Mouse (Mus musculus) left cerebral cortex, adult 2 months (tissue): ENCODE results near the gene Rxfp2. TPM values are rescaled to one million over a fixed set of nuclear protein-coding genes. Genes with fewer than 3 reads are reported as not detected.
A peak's percentile ranks its signal among the peaks of the same experiment; 100 is the strongest.

ENCODE experiments used
- DNase-seq, 2 experiments: peaks; one replicate each; pipeline ENCODE4 v3.0.0; 2021 to 2022; ENCODE audit warnings: low spot score in 2 of 2, mixed read lengths in 1 of 2; ENCODE audit errors: extremely low spot score in 1 of 2
- H3K27ac ChIP-seq: fragments of 200-600 bp; 2 replicates; pipeline ENCODE4 v1.8.1; 2022
- H3K4me3 ChIP-seq: fragments of 200-600 bp; 2 replicates; pipeline ENCODE4 v1.8.1; 2022
- CTCF ChIP-seq: fragments of 200-600 bp; IDR thresholded peaks from 2 replicates; pipeline ENCODE4 v1.8.1; 2022; ENCODE audit warnings: antibody characterized with exemption, mild to moderate bottlenecking, moderate library complexity
- intact Hi-C: fragments of 180-260 bp; cut with DNase I; formaldehyde crosslinking; loops from one replicate; pipeline ENCODE4 v1.15.1; 2025
- total RNA-seq, 2 experiments: library from RNA; stranded (reverse); gene quantifications; 2 replicates each; pipeline ENCODE4 v1.2.3; 2021

The Rxfp2 gene
- total RNA-seq, 2 experiments from 2014 or later: 0.87 to 1.6 TPM

DNA sequence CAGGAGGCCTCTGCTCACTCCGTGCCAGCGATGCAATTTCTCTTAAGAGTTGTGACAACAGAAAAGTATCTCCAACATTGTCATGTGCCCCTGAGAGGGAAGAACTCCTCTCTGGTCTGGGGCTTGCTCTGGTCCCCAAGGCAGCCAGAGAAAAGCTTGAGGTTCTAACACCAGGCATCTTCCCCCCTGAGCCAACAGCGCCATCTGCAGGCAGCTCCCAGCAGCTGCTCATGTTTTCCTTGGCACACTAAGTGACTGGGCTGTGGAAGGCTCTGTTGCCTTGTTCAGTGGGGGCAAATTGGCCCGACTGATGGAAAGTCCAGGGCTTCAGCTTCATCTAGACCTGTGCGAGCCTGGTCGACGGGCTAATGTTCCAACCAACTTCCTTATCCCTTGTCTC is 31.5 kb downstream of the Rxfp2 start:
- intact Hi-C loops: no loop called here
- DNase-seq: peak; percentile 21 to 39

GRCm38 (mm10) chr5:150051828-150052227 is 33.4 kb downstream of the Rxfp2 start:
- Histone ChIP-seq H3K27ac (no peak overlapping the region), H3K4me3 (no peak overlapping the region)
- TF ChIP-seq CTCF: peak; percentile 55
- peak in 1 of 2 experiments; percentile 38 for DNase-seq
- intact Hi-C loops: no loop called here

More for the DNA sequence above, 31.5 kb downstream of the Rxfp2 start:
- TF ChIP-seq CTCF: peak; percentile 63
- Histone ChIP-seq H3K4me3 (no peak overlapping the region), H3K27ac (no peak overlapping the region)

DNA sequence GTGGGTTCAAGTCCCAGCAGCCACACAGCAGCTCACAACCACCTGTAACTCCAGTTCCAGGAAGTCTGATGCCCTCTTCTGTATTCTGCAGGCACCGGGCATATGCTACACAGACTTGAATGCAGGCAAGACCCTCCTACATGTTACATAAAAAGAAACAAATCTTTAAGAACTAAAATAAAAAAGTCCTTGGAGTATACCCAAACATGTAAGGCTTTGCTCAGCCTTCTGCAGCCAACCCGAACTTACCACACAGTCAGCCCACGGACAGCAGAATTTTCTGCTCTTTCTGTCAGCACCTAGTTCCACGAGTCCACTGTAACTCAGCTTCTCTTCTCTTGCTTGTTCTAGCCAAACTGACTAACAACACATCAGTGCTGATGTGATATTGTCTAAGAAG is 34.8 kb downstream of the Rxfp2 start:
- intact Hi-C loops: loop anchor here (1.0 kb wide), 1 partner anchor 27 kb away; no protein-coding TSS in a partner anchor
- H3K27ac ChIP-seq: 0 out of 2 replicates have a peak overlapping the region, but pooled peaks have one; percentile 32
- no peak for TF ChIP-seq CTCF
- H3K4me3 ChIP-seq: no peak overlapping the region
- DNase-seq: no peak

DNA sequence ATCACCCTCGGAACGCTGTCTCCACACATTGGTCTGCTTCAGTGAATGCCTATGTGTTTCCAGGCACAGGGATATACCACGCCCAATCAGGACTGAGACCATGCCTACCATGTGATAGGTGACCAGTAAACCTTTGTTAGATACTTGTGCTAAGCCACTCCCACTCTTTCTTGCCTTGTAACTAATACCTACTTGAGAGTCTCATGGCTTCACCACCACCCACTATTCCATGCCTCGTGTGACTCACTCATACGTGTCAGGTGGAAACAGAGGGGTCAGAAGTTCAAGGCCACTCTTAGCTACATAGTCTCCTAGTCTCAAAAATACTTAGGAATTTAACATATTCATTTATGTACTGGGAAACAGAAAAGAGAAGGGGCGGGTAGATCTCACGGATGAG is 35.5 kb downstream of the Rxfp2 start:
- no peak for TF ChIP-seq CTCF
- Histone ChIP-seq H3K27ac (0 out of 2 replicates have a peak overlapping the region, but pooled peaks have one; percentile 36), H3K4me3 (no peak overlapping the region)
- DNase-seq: no peak
- intact Hi-C loops: loop anchor here (1.0 kb wide), 1 partner anchor 28 kb away; no protein-coding TSS in a partner anchor

- DNase-seq: no peak
- TF ChIP-seq CTCF: no peak
- no peak overlapping the region for H3K4me3 ChIP-seq
- H3K27ac ChIP-seq: no peak overlapping the region
- intact Hi-C loops: no loop called here
Observed at GRCm38 (mm10) chr5:150055322-150055721, 36.8 kb downstream of the Rxfp2 start.

GRCm38 (mm10) chr5:150056056-150056455 is 37.6 kb downstream of the Rxfp2 start:
- no peak for DNase-seq
- no peak for TF ChIP-seq CTCF
- Histone ChIP-seq H3K27ac (no peak overlapping the region), H3K4me3 (no peak overlapping the region)
- intact Hi-C loops: no loop called here

DNA sequence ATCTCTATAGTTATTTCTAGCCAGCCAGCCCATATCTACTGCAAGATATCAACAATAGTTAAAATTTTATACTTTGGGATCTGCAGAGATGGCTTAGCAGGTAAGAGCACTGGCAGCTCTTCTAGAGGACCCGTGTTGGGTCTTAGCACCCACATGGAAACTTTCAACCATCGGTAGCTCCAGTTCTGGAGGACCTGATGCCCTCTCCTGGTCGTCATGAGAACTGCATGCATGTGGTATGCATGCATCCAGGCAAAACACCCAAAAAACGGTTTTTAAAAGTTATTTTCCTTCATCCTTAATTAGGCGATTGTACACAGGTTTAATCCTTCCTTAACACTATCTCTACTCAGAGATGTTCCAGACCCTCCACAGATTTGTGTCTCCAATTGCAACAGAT is 40.4 kb downstream of the Rxfp2 start:
- no peak for DNase-seq
- intact Hi-C loops: no loop called here
- peak; percentile 11 for TF ChIP-seq CTCF
- Histone ChIP-seq H3K4me3 (no peak overlapping the region), H3K27ac (no peak overlapping the region)

DNA sequence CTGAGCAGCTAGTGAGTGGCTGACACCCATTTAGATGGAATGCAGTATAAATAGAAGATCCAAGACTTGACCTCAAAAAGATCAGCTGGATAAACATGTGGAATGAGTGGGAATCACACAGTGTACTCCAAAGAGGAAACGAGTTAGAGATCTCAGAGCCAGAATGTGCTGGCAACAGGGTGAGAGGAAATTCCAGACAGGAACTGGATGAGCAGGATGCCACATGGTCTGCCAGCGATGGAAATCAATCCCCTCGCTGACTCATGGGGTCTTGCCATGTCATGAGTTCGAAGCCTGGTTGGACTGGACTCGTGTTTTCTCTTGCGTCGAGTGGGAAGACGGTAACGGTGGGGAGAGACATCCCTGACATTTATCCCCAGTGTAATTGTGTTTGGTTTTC is 41.0 kb downstream of the Rxfp2 start:
- intact Hi-C loops: no loop called here
- H3K27ac ChIP-seq: no peak overlapping the region
- H3K4me3 ChIP-seq: no peak overlapping the region
- DNase-seq: no peak
- no peak for TF ChIP-seq CTCF

DNA sequence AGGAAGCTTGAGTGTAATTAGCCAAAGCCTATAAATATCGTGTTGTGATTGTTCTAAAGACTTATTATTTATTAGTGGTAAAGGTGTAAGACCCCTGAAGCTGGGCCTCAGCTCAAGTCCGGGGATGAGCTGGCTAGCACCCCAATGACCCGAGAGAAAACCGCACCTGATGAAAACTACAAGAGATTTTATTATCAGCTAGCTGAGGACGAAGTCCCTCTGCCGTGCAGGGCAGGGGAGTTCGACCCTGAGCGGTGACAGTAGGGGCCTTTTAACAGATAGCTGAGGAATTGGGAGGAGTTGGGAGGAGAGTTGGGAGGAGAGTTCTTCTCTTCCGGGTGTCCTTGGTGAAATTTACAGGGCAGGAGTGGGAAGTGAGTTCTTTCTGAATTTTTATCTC is 42.6 kb downstream of the Rxfp2 start:
- Histone ChIP-seq H3K4me3 (no peak overlapping the region), H3K27ac (no peak overlapping the region)
- intact Hi-C loops: no loop called here
- no peak for TF ChIP-seq CTCF
- no peak for DNase-seq

GRCm38 (mm10) chr5:150064286-150064685 is 45.8 kb downstream of the Rxfp2 start:
- H3K4me3 ChIP-seq: no peak overlapping the region
- TF ChIP-seq CTCF: no peak
- no peak for DNase-seq
- H3K27ac ChIP-seq: no peak overlapping the region
- intact Hi-C loops: no loop called here

GRCm38 (mm10) chr5:150070086-150070485 is 51.6 kb downstream of the Rxfp2 start:
- TF ChIP-seq CTCF: peak; percentile 68
- DNase-seq: peak; percentile 46 to 49
- intact Hi-C loops: loop anchor here (2.0 kb wide), 2 partner anchors 49 to 207 kb away; no protein-coding TSS in a partner anchor
- no peak overlapping the region for H3K27ac ChIP-seq
- no peak overlapping the region for H3K4me3 ChIP-seq

DNA sequence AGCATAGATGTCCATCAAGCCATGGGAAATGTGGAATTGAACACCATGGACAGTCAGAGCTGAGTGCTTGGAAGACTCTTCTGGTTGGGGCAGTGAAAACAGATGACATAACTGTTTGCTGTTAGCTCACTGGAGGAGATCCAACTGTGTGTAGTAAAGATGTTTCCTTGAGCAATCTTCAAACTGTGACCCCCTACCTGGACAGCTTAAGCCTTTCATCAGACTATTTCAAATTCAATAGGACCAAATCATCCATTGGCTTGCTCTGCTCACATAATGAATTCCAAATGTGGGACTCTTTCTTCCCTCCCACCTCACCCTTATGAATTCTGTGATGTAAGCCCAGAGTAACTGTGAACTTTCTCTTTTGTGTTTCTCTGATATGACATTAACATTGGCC is 53.3 kb downstream of the Rxfp2 start:
- no peak for DNase-seq
- Histone ChIP-seq H3K4me3 (no peak overlapping the region), H3K27ac (no peak overlapping the region)
- intact Hi-C loops: loop anchor here (2.0 kb wide), 2 partner anchors 51 to 209 kb away; no protein-coding TSS in a partner anchor
- no peak for TF ChIP-seq CTCF
